Mouse (Mus musculus) E14TG2a.4 (cell line): Measurements from ENCODE around the gene Tead4.

Experiments
- H3K27me3 ChIP-seq: 2 replicates; pipeline ENCODE4 v1.6.1; 2014; ENCODE audit warnings: low read length, control low read depth; ENCODE audit not compliant: insufficient read depth
- H3K36me3 ChIP-seq: 2 replicates; pipeline ENCODE4 v1.6.1; 2014; ENCODE audit warnings: low read length, control low read depth; ENCODE audit not compliant: insufficient read depth
- H3K4me1 ChIP-seq: replicated peaks from 2 replicates; pipeline ENCODE4 v1.6.1; 2014; ENCODE audit warnings: low read depth, low read length, control low read depth
- H3K4me3 ChIP-seq: replicated peaks from 2 replicates; pipeline ENCODE4 v1.5.1; 2014; ENCODE audit warnings: mild to moderate bottlenecking, low read length
- H3K9me3 ChIP-seq: 2 replicates; pipeline ENCODE4 v1.6.1; 2014; ENCODE audit warnings: low read length, control low read depth
- CTCF ChIP-seq: conservative IDR thresholded peaks from 2 replicates; pipeline ENCODE4 v1.5.1; 2014; ENCODE audit warnings: low read length
- NANOG ChIP-seq: IDR thresholded peaks from 2 replicates; pipeline ENCODE4 v1.6.1; 2014; ENCODE audit warnings: borderline replicate concordance, low read length, mixed read lengths
- POU5F1 ChIP-seq: IDR thresholded peaks from 2 replicates; pipeline ENCODE4 v1.6.1; 2014; ENCODE audit warnings: low read length, borderline replicate concordance

Gene Tead4

DNA sequence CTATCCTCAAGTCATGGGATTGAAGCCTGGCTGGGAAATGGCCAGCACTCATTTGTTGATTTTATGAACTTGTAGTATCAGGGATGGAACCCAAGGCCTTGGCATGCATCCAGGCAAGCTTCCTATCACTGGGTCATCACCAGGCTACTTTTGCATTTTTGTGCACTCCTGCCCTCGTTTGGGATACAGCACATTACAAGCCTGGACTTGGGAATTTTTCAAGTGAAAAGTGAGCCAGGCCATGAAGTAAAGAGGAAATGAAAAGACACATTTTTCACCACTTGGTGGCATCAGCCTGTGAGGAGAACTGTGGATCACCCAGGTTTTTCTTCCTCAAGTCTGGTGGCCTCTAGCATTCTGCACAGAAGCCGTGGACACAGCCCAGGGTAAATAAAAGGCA is 117.1 kb downstream of the Tead4 start:
- Histone ChIP-seq H3K9me3 (no peaks in the 10 kb centered on the region), H3K27me3 (0 out of 2 replicates have a peak, but pooled peaks cover 7% of the 10 kb centered on the region), H3K36me3 (no peaks in the 10 kb centered on the region), H3K4me1 (no peaks in the 10 kb centered on the region), H3K4me3 (no peak overlapping the region)
- no peak for TF ChIP-seq POU5F1
- TF ChIP-seq NANOG = no peak
- no peak for TF ChIP-seq CTCF

DNA sequence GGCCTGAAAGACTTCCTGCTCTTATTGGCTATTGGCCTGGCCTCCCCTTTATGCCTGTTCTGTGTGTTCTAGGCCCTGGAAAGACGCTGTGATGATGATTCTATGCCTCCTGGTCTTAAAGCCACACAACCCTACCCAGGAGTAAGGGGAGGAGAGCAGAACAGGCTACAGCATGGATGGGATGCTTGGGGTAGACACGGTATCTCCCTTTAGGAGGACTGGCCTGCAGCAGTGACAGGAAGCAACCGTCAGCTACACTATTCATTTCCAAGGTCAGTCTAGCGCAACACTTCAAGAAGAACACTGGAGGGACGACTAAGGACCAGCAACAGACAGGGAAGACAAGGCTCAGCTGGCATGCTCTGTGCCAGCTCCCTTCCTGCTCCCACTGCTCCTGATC is 119.4 kb downstream of the Tead4 start:
- Histone ChIP-seq H3K9me3 (no peaks in the 10 kb centered on the region), H3K36me3 (no peaks in the 10 kb centered on the region), H3K4me1 (no peaks in the 10 kb centered on the region), H3K4me3 (no peak overlapping the region), H3K27me3 (peaks cover 9% of the 10 kb centered on the region; the same call in 1 of the 2 replicates)
- TF ChIP-seq CTCF (no peak), NANOG (no peak)

GRCm38 (mm10) chr6:128179651-128180050 is 121.0 kb downstream of the Tead4 start:
- no peaks in the 10 kb centered on the region for H3K9me3 ChIP-seq
- TF ChIP-seq CTCF (no peak), NANOG (no peak), POU5F1 (no peak)
- no peaks in the 10 kb centered on the region for H3K36me3 ChIP-seq
- H3K27me3 ChIP-seq = peaks cover 9% of the 10 kb centered on the region; the same call in 1 of the 2 replicates
- H3K4me3 ChIP-seq = no peak overlapping the region
- H3K4me1 ChIP-seq = no peaks in the 10 kb centered on the region

DNA sequence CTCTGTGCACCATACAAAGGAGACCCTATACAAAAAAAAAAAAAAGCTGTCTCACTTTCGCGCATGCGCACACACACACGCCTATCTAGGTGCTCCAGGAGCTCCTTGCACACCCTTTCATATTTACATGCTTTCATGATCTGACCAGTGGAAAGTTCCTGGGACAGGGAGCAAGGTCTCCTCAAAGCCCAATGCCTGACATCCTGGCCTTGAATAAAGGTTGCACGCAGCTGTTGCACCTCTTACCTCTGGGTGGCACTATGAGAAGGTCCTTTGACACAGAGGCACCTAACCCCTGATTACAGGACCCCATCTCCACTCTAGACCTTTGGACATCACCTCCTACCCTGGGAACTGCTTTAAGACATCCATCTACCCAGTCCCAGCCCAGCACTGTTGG is 121.4 kb downstream of the Tead4 start:
- no peak for TF ChIP-seq NANOG
- no peak for TF ChIP-seq POU5F1
- peak; percentile 18 for TF ChIP-seq CTCF
- Histone ChIP-seq H3K4me3 (no peak overlapping the region), H3K4me1 (no peaks in the 10 kb centered on the region), H3K9me3 (no peaks in the 10 kb centered on the region), H3K36me3 (no peaks in the 10 kb centered on the region), H3K27me3 (peaks cover 9% of the 10 kb centered on the region; the same call in 1 of the 2 replicates)

DNA sequence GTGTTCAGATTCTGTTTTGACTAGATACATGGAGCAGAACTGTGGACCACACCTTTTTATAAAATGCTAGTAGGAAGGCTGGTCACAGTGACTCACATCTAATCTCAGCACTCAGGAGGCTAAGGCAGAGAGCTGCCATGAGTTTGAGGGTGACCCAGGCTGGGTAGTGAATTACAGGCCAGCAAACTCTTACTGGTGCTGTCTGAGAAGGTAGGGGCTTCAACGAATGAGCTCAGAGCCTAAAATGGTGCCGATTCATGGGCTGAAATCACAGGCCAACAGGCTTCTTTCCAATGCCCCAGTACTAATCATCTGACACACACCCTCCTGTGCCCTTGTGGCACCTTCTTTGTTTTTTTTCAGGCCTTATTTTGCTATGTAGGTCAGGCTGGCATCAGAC is 121.9 kb downstream of the Tead4 start:
- H3K9me3 ChIP-seq = no peaks in the 10 kb centered on the region
- TF ChIP-seq NANOG = no peak
- no peak for TF ChIP-seq CTCF
- TF ChIP-seq POU5F1 = no peak
- peaks cover 9% of the 10 kb centered on the region; the same call in 1 of the 2 replicates for H3K27me3 ChIP-seq
- H3K4me1 ChIP-seq = no peaks in the 10 kb centered on the region
- H3K36me3 ChIP-seq = no peaks in the 10 kb centered on the region
- no peak overlapping the region for H3K4me3 ChIP-seq
